Mouse (Mus musculus) bone marrow macrophage, adult 2 months (primary cell): ENCODE measurements around the gene Zdhhc17. TPM values are rescaled to one million over a fixed set of nuclear protein-coding genes. Genes with fewer than 3 reads are reported as not detected.

Experiments
- H3K27ac ChIP-seq: 2 replicates; pipeline ENCODE4 v1.5.1; 2012; ENCODE audit warnings: low read depth, low read length; ENCODE audit not compliant: insufficient read depth
- H3K4me1 ChIP-seq: 2 replicates; pipeline ENCODE4 v1.6.1; 2012; ENCODE audit warnings: low read length; ENCODE audit not compliant: control insufficient read depth, insufficient read depth
- H3K4me3 ChIP-seq: 2 replicates; pipeline ENCODE4 v1.5.1; 2012; ENCODE audit warnings: mild to moderate bottlenecking, low read length, moderate library complexity; ENCODE audit not compliant: insufficient read depth
- CTCF ChIP-seq: IDR thresholded peaks from 2 replicates; pipeline ENCODE4 v1.5.1; 2012; ENCODE audit warnings: low read depth, mild to moderate bottlenecking, low read length, moderate library complexity
- POLR2A ChIP-seq: IDR thresholded peaks from 2 replicates; pipeline ENCODE4 v1.6.1; 2012; ENCODE audit warnings: mild to moderate bottlenecking, low read depth, low read length, borderline replicate concordance
- polyA plus RNA-seq: library from polyadenylated mRNA; stranded (reverse); fragments of >200 nt; gene quantifications from 2 replicates; pipeline ENCODE4 v1.2.4, GENCODE M21; 2012; ENCODE audit not compliant: missing spikeins, insufficient read depth, insufficient read length

Gene Zdhhc17
- polyA plus RNA-seq, 1 experiment: 16.8 TPM

DNA sequence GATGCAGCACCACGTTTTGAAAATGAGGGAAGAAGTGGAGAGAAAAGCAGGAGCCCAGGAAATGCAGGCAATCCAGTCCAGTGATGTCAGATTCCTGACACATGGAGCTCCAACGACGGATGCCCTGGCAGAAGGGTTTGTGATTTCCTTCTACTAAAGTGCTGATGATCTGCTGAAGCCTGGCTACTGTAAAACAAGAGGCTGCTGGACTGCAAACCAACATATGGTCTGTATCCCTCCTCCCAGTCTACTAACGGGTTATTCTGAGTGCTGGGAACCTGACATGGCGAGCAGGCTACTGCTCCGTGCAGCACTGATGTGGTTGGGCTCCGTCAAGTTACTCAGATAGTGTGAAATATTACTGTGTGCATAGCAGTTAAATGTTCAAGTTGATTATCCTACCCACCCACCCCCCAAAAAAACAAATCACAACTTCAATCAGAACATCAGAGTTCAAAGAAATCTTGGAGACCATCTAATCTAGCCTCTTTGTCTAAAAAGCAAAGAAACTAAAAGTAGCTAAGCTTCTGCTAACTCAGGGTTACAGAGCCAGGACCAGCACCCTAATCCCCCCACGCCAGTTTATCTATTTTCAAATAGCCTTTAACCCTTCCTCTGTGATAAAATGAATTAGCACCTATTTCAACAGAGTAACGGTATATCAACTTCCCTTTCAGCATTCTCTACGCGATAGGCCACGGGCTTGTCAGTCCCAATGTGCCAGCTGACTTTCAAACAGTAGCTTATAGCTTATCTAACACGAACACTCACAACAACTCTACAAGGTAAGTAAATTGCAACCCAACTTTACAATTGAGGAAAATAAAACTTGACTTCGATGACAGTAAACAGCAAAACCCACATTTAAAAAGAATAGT lies 4.1 kb downstream of the Zdhhc17 start:
- H3K4me1 ChIP-seq: peaks cover 12% of the 10 kb centered on the region
- no peak overlapping the region for H3K4me3 ChIP-seq
- no peak overlapping the region for H3K27ac ChIP-seq
- TF ChIP-seq CTCF: no peak
- TF ChIP-seq POLR2A: no peak

DNA sequence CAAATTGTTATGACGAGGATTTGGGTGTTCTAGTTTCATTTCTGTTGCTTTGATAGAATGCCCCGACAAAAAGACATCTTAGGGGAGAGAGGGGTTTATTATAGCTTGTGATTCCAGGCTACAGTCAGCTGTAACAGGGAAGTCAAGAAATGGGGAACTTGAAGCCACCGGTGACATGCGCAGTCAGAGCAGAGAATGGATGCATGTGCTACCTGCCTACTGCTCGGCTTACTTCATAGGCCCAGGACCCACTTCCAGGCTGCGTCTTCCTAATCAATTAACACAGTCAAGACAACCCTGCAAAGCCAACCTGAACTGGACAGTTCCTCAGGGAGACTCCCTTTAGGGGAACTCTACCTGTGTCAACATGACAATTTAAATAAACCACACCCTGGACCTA lies 5.7 kb downstream of the Zdhhc17 start:
- TF ChIP-seq POLR2A (no peak), CTCF (no peak)
- Histone ChIP-seq H3K27ac (no peak overlapping the region), H3K4me1 (peaks cover 12% of the 10 kb centered on the region), H3K4me3 (no peak overlapping the region)

DNA sequence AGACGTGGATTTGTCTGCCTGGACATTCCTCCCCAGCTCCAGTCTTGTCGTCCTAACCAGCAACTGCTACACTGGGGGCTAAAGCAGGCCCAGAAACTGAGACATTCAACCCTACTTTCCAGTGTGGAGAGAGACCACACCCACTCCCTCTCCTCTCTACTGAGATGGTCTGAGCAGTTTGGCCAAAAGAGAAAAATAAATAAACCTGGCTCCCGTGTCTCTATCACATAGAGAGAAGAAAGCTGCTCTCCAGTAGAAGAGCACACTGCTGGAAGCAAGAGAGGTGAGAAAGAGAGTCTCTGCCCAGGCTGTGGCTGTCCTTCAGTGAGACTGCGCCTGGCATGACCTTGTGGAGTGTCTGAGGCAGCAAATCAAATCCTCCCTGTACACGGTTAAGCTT lies 10.7 kb downstream of the Zdhhc17 start:
- no peak for TF ChIP-seq CTCF
- TF ChIP-seq POLR2A: no peak
- Histone ChIP-seq H3K4me1 (peaks cover 4% of the 10 kb centered on the region; the same call in 1 of the 2 replicates), H3K27ac (no peak overlapping the region), H3K4me3 (no peak overlapping the region)

DNA sequence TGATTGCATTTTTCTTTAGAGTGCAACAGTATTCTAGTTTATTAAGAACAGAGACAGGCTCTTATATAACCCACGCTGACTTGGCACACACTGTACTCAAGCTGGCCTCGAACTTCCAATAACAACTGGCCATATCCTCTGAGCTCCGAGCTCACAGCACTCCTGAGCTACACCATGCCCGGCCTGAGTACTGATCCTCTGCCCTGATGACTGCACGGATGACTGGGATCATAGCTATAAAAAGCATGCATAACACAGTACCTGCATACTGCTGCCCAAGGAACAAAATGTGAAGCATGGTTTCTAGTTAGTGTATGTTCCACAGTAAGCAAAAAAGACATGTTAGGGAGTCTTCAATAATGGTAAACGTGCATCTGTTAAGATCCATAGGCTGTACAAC lies 12.8 kb downstream of the Zdhhc17 start:
- Histone ChIP-seq H3K4me1 (peaks cover 7% of the 10 kb centered on the region), H3K4me3 (no peak overlapping the region), H3K27ac (no peak overlapping the region)
- TF ChIP-seq CTCF: no peak
- no peak for TF ChIP-seq POLR2A

DNA sequence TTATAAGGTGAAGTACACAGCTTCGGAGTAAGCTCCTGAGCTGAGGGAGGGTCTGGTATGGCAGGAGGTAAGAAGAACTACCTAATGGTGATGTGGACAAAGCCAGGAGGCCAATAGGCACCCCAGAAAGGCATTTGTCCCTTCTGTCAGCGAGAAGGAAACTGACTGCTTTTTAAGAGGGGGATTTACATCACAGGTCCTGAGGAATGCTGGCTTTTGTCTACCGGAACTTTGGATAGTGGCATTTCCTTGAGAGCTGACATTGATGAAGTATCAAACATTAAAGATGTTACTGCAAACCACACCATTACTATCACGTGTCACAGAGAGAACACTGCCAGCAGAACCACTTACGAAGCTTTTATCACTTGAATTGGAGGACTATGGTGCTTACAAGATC lies 15.2 kb downstream of the Zdhhc17 start:
- no peak overlapping the region for H3K4me3 ChIP-seq
- H3K27ac ChIP-seq: no peak overlapping the region
- peaks cover 12% of the 10 kb centered on the region for H3K4me1 ChIP-seq
- TF ChIP-seq CTCF: no peak
- no peak for TF ChIP-seq POLR2A

DNA sequence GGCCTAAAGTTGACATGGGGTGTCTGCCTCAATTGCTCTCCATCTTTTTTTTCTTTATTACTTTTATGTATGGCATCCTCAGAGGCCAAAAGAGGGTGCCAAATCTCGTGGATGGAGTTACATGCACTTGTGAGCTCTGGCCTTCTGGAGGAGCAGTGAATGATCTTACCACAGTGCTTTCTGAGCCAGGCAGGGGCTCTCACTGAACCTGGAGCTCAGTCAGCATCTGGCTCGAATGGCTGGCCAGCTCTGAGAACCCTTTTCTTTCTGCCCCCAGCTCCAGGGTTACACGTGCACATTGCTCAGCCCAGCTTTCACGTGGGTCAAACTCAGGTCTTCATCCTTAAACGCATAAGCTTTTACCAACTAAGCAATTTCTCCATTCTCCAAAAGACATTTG lies 16.7 kb downstream of the Zdhhc17 start:
- Histone ChIP-seq H3K27ac (no peak overlapping the region), H3K4me1 (peaks cover 12% of the 10 kb centered on the region), H3K4me3 (no peak overlapping the region)
- TF ChIP-seq CTCF: no peak
- no peak for TF ChIP-seq POLR2A

DNA sequence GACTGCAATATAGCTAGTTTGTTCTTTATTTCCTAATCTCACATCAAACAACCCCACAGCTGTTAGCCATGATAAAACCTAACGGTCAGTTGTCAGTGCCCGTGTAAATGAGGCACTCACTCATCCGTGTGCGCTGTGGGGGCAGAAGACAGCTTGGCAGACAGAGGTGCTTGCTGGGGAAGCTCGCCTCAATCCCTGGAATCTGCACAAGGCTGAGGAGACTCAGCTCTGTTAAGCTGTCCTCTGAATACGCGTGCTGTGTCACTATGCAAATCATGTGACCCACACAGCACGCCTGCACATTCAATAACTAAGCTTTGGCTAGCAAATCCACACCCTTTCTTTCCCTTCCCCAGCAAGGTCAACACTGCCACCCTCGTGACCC lies 17.9 kb downstream of the Zdhhc17 start:
- no peak for TF ChIP-seq CTCF
- no peak for TF ChIP-seq POLR2A
- no peak overlapping the region for H3K27ac ChIP-seq
- no peak overlapping the region for H3K4me3 ChIP-seq
- peaks cover 9% of the 10 kb centered on the region for H3K4me1 ChIP-seq

DNA sequence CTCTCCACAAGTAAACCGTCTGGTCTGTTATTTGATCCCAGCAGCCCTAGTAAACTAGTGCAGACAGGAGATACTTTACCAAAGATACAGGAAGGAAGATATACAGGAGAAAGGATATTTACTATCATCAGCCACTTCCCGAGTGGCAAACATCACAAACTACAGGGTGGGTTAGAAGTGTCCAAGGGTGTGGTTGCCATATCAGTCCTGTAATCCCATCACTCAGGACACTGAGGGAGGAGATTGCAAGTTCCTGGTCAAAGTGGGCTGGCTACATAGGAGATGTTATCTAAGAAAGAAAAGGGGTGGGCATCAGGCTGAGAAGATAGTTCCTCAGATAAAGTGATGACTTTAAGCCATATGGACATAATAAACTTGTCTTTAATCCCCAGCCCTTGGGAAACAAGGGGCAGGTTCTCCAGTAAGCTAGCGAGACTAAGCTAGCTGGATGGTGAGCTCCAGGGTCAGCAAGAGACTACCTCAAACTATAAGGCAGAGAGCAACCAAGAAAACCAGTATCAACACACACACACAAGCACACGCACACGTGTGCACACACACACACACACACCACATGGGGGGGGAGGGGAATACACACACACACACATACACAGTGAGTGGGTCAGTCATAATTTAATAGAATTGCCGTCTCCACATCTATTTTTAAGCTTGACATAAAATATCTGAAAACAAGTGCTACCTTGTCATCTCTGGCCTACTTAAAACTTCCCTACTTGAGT lies 18.5 kb downstream of the Zdhhc17 start:
- Histone ChIP-seq H3K4me3 (no peak overlapping the region), H3K27ac (no peak overlapping the region), H3K4me1 (peaks cover 9% of the 10 kb centered on the region)
- no peak for TF ChIP-seq POLR2A
- TF ChIP-seq CTCF: no peak

DNA sequence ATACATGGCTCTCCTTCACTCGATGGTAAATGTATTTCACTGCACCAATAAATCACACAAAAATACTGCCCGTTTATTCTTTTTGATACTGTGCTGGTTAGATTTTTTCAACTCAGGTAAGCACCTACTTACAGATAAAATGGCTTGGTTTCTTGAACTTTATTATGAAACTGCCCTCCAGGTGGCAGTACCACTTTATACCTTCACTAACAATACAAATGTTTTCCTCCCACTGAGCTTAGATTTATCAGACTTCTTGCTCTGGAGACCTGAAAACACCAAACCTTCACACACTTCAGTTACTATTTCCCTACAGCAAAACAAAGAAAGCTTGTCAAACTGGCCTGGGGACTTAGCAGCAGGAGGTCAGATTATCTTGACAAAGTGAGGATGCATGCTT lies 20.2 kb downstream of the Zdhhc17 start:
- Histone ChIP-seq H3K27ac (no peak overlapping the region), H3K4me3 (no peak overlapping the region), H3K4me1 (peaks cover 9% of the 10 kb centered on the region)
- TF ChIP-seq POLR2A: no peak
- TF ChIP-seq CTCF: no peak

DNA sequence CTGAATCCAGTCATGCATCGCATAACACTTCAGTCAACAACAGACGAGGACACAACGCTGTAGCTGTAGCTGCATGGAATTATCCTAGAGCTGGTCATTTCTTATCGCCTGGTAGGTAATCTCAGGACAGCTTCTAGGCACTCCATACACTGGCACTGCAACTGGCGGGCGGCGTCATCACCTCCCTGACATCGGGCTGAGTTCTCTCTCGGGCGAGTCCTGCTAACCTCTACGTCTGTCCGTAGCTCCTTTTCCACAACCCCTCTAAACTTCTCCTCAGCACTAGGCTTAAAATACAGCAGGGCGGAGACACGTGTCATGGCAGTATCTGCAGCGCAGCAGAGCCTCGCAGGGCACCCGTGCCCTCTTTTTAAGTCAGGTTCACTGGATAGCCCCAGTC lies 23.3 kb downstream of the Zdhhc17 start:
- Histone ChIP-seq H3K27ac (no peak overlapping the region), H3K4me3 (no peak overlapping the region)
- no peak for TF ChIP-seq CTCF
- TF ChIP-seq POLR2A: no peak

More for the DNA sequence above, 23.3 kb downstream of the Zdhhc17 start:
- H3K4me1 ChIP-seq: peaks cover 2% of the 10 kb centered on the region; the same call in 1 of the 2 replicates
